Mouse (Mus musculus) adrenal gland, postnatal 36 days (tissue): ENCODE data around the gene Snrnp25. TPM values are rescaled to one million over a fixed set of nuclear protein-coding genes. Genes with fewer than 3 reads are reported as not detected.

Source experiments
- DNase-seq, 2 experiments: peaks; one replicate each; pipeline ENCODE4 v3.0.0; 2021; ENCODE audit warnings: mixed read lengths in 1 of 2
- total RNA-seq, 2 experiments: library from RNA; stranded (reverse); gene quantifications; 2 replicates each; pipeline ENCODE4 v1.2.3; 2021

Gene Snrnp25
- total RNA-seq, 2 experiments from 2014 or later: 14.8 to 19.4 TPM

- no peak for DNase-seq
Measured at GRCm38 (mm10) chr11:32223297-32223967, 18.2 kb downstream of the Snrnp25 start.

- peak; percentile 70 to 86 for DNase-seq
Measured at GRCm38 (mm10) chr11:32224468-32225139, 19.4 kb downstream of the Snrnp25 start.

- peak in 1 of 2 experiments; percentile 48 for DNase-seq
Measured at GRCm38 (mm10) chr11:32225222-32226104, 20.2 kb downstream of the Snrnp25 start.

- peak; percentile 94 for DNase-seq
Measured at GRCm38 (mm10) chr11:32226124-32226871, 21.1 kb downstream of the Snrnp25 start, which contains the start of gene Mpg. Mpg (plus strand) TSS chr11:32226505.

GRCm38 (mm10) chr11:32227041-32227440, 21.8 kb downstream of the Snrnp25 start:
- no peak for DNase-seq

GRCm38 (mm10) chr11:32227555-32227954, 22.3 kb downstream of the Snrnp25 start:
- DNase-seq: no peak

- no peak for DNase-seq
Measured at GRCm38 (mm10) chr11:32228292-32228845, 23.2 kb downstream of the Snrnp25 start.

- no peak for DNase-seq
Measured at GRCm38 (mm10) chr11:32230220-32230619, 25.0 kb downstream of the Snrnp25 start.

- no peak for DNase-seq
Measured at GRCm38 (mm10) chr11:32231125-32231524, 25.9 kb downstream of the Snrnp25 start.

GRCm38 (mm10) chr11:32232848-32233247, 27.6 kb downstream of the Snrnp25 start:
- no peak for DNase-seq

- DNase-seq: no peak
Measured at GRCm38 (mm10) chr11:32233895-32234294, 28.7 kb downstream of the Snrnp25 start.

- no peak for DNase-seq
Measured at GRCm38 (mm10) chr11:32234816-32235485, 29.7 kb downstream of the Snrnp25 start.

GRCm38 (mm10) chr11:32235646-32236045, 30.4 kb downstream of the Snrnp25 start:
- peak; percentile 80 to 87 for DNase-seq

- no peak for DNase-seq
Measured at GRCm38 (mm10) chr11:32236132-32236531, 30.9 kb downstream of the Snrnp25 start.

GRCm38 (mm10) chr11:32236712-32237410, 31.6 kb downstream of the Snrnp25 start:
- DNase-seq: peak; percentile 56 to 75

GRCm38 (mm10) chr11:32237411-32237795, 32.2 kb downstream of the Snrnp25 start:
- no peak for DNase-seq

GRCm38 (mm10) chr11:32238093-32238860, 33.1 kb downstream of the Snrnp25 start:
- DNase-seq: peak; percentile 73 to 80

- no peak for DNase-seq
Measured at GRCm38 (mm10) chr11:32241391-32241790, 36.2 kb downstream of the Snrnp25 start.

- no peak for DNase-seq
Measured at GRCm38 (mm10) chr11:32242209-32242608, 37.0 kb downstream of the Snrnp25 start.
